Mouse (Mus musculus) midbrain, embryonic 16.5 days (tissue): ENCODE results near the gene Tchp. TPM values are rescaled to one million over a fixed set of nuclear protein-coding genes. Genes with fewer than 3 reads are reported as not detected.

Experiments
- microRNA-seq: library from miRNA; unstranded; fragments of <30 nt; microRNA quantifications from one replicate; pipeline ENCODE4, GENCODE M21; 2017
- polyA plus RNA-seq: library from polyadenylated mRNA; unstranded; fragments of >200 nt; fragmentation: Nextera tagmentation; extraction: Ambion mirVana; gene quantifications from 2 replicates; pipeline ENCODE4 v1.2.1, GENCODE M21; 2015

Gene Tchp
- polyA plus RNA-seq, 1 experiment from 2014 or later = 17.5 TPM

Small RNAs within 50 kb of the gene (microRNA-seq; reads per million reads assigned to microRNA genes)
- not detected for gene Mir7028

Other genes starting within 250 kb of the Tchp start
- gene Fam222a, start 139.7 kb upstream of the Tchp start, polyA plus RNA-seq = 5.3 and 6.0 TPM in 2 replicates
- 1.3 and 1.9 TPM in 2 replicates for gene Trpv4, start 49.3 kb upstream of the Tchp start, polyA plus RNA-seq
- gene Gltp, start 16.8 kb upstream of the Tchp start, polyA plus RNA-seq = 34.2 and 39.4 TPM in 2 replicates
- gene Ankrd13a, start 66.9 kb downstream of the Tchp start, polyA plus RNA-seq = 24.3 and 29.0 TPM in 2 replicates
- gene Git2, start 67.8 kb downstream of the Tchp start, polyA plus RNA-seq = 48.4 and 54.1 TPM in 2 replicates
- 272 and 306 TPM in 2 replicates for gene 1500011B03Rik, start 115.7 kb downstream of the Tchp start, polyA plus RNA-seq
- not detected in 2 replicates for gene 4930519G04Rik, start 145.9 kb downstream of the Tchp start, polyA plus RNA-seq
- 3.1 and 3.7 TPM in 2 replicates for gene Gm9936, start 150.9 kb downstream of the Tchp start, polyA plus RNA-seq
- 2.8 and 3.1 TPM in 2 replicates for gene Oasl2, start 189.2 kb downstream of the Tchp start, polyA plus RNA-seq
- gene Oasl1, start 215.5 kb downstream of the Tchp start, polyA plus RNA-seq = 0.40 TPM in 1 of 2 replicates, not detected in the other
- 117 and 132 TPM in 2 replicates for gene 2210016L21Rik, start 234.4 kb downstream of the Tchp start, polyA plus RNA-seq